27 mouse cellular contexts compared by ENCODE assay signal in the genomic region with DNA sequence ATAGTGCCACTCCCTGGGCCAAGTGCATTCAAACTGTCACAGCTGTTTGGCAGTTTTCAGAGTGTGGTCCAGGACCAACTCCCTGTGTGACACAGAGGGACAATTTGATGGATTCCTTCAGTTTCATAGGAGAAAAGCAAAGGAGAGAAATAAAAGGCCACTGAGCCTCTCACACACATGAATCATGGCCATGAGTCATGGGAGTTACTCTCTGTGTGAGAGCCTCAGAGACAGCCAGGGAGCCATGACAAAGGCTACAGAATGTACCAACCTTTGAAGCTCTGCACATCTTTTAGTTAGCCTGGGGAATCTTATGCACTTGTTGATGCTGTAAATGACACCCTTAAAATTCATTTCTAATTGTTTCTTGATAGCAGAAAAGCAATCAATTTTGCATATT. TPM values are rescaled to one million over a fixed set of nuclear protein-coding genes. Genes with fewer than 3 reads are reported as not detected.
A peak's percentile ranks its signal among the peaks of the same experiment; 100 is the strongest.
DNase-seq lines count a peak whose midpoint lies in the region; ATAC-seq and TF ChIP-seq lines count a peak whose summit lies in the region.
"Had no signal": no experiment of that assay in that cellular context is flagged by ENCODE, and none has a peak within 500 bp of the region (broad histone marks: within the 10 kb centered on the region; RNA-seq: fewer than 3 reads in every experiment).

No protein-coding gene starts in this region.

- no peak overlapping the region for H3K9ac ChIP-seq in forebrain, embryonic 13.5 days
- H3K9ac ChIP-seq: forebrain, embryonic 12.5 days; heart, embryonic 12.5 days; heart, embryonic 15.5 days; hindbrain, embryonic 13.5 days; intestine, embryonic 15.5 days had no signal

- H3K9me3 ChIP-seq in forebrain, embryonic 13.5 days (replicated peaks) = no peaks in the 10 kb centered on the region
- H3K9me3 ChIP-seq: forebrain, embryonic 12.5 days; G1E; heart, embryonic 12.5 days; heart, embryonic 15.5 days; hindbrain, embryonic 10.5 days; hindbrain, embryonic 13.5 days; intestine, embryonic 15.5 days had no signal

- no peak for TF ChIP-seq POLR2A in olfactory bulb, adult 2 months (IDR thresholded peaks at IDR 0.05; ENCODE audit: insufficient read depth, low read depth, low read length)

- H3K4me2 ChIP-seq in forebrain, embryonic 13.5 days = no peak overlapping the region
- H3K4me2 ChIP-seq: forebrain, embryonic 12.5 days; heart, embryonic 12.5 days; heart, embryonic 15.5 days; hindbrain, embryonic 13.5 days; intestine, embryonic 15.5 days had no signal

- no peak for ATAC-seq in forebrain, embryonic 13.5 days
- ATAC-seq: activated CD4-positive, CD25-positive, alpha-beta regulatory T cell, adult 4 months; forebrain, embryonic 16.5 days; hindbrain, embryonic 16.5 days; intestine, embryonic 15.5 days had no signal

- peaks cover 36% of the 10 kb centered on the region for H3K4me1 ChIP-seq in olfactory bulb, adult 2 months (ENCODE audit: control insufficient read depth, insufficient read depth, low read length)
- peaks cover 7% of the 10 kb centered on the region; the same call in 1 of the 2 replicates for H3K4me1 ChIP-seq in forebrain, embryonic 13.5 days

- H3K4me3 ChIP-seq in olfactory bulb, adult 2 months (ENCODE audit: insufficient read depth, low read depth, low read length) = no peak overlapping the region
- H3K4me3 ChIP-seq in forebrain, embryonic 13.5 days = no peak overlapping the region
- H3K4me3 ChIP-seq: forebrain, embryonic 12.5 days; heart, embryonic 12.5 days; heart, embryonic 15.5 days; hindbrain, embryonic 10.5 days; hindbrain, embryonic 13.5 days; intestine, embryonic 15.5 days had no signal

- H3K27me3 ChIP-seq in forebrain, embryonic 13.5 days = no peaks in the 10 kb centered on the region
- H3K27me3 ChIP-seq: forebrain, embryonic 12.5 days; heart, embryonic 12.5 days; heart, embryonic 15.5 days; intestine, embryonic 15.5 days had no signal

- TF ChIP-seq CTCF in olfactory bulb, adult 2 months (IDR thresholded peaks at IDR 0.05; ENCODE audit: insufficient read depth, low read depth, low read length) = no peak

- H3K27ac ChIP-seq in olfactory bulb, adult 2 months (ENCODE audit: insufficient read depth, low read depth, low read length) = peak overlapping the region; percentile 54; the same call in 1 of the 2 replicates
- no peak overlapping the region for H3K27ac ChIP-seq in forebrain, embryonic 13.5 days
- H3K27ac ChIP-seq: forebrain, embryonic 12.5 days; heart, embryonic 15.5 days; hindbrain, embryonic 10.5 days; hindbrain, embryonic 13.5 days; intestine, embryonic 15.5 days had no signal

- no peaks in the 10 kb centered on the region for H3K36me3 ChIP-seq in forebrain, embryonic 13.5 days (ENCODE audit: poor library complexity, severe bottlenecking)
- H3K36me3 ChIP-seq: forebrain, embryonic 12.5 days; G1E; heart, embryonic 12.5 days; heart, embryonic 15.5 days; hindbrain, embryonic 10.5 days; hindbrain, embryonic 13.5 days; intestine, embryonic 15.5 days had no signal

- peak; percentile 51 for DNase-seq in adrenal gland, adult 2 months
- no peak for DNase-seq in adrenal gland, postnatal 14 days
- DNase-seq in 3T3-L1 (ENCODE audit: low read depth, low spot score) = peak; percentile 75
- peak; percentile 58 for DNase-seq in NIH3T3 (ENCODE audit: low read depth)
- no peak for DNase-seq in left cerebral cortex, adult 9 months (ENCODE audit: low spot score in 2 of 2)
- DNase-seq: adrenal gland, postnatal 25 days; cerebellum, adult 18-20 months; cerebellum, adult 9-10 months; cerebellum, postnatal 14 days; gastrocnemius, postnatal 10 days; gastrocnemius, postnatal 36 days; heart, postnatal 10 days; heart, postnatal 36 days; kidney, adult 11 months; kidney, adult 8-10 months had no signal

RNA-seq across cellular contexts. Expression of a gene that starts 12.7 kb away (rescaled TPM):
- total RNA-seq in adrenal gland, adult 2 months (2021) = 10 to 100 TPM; 14.4 to 23.5 TPM
- polyA plus RNA-seq in adrenal gland, adult 2 months (2012; rRNA removed) = 11.3 and 13.5 TPM in 2 replicates
- total RNA-seq in adrenal gland, postnatal 14 days (2021) = 21.9 and 28.4 TPM in 2 replicates
- polyA plus RNA-seq in olfactory bulb, adult 2 months (2012; ENCODE audit: insufficient read depth, insufficient read length, low replicate concordance, missing spikeins) = 127 TPM in 1 of 2 replicates, not detected in the other
- polyA plus RNA-seq in forebrain, embryonic 13.5 days (2015; fragmentation: Nextera tagmentation; extraction: Ambion mirVana) = 7.9 and 8.8 TPM in 2 replicates
- polyA plus RNA-seq: G1E had no signal

Comparison
In these comparisons a context has a peak if more than half of its experiments do, and no peak if none do; other contexts are left out.
1. DNase-seq: peak in adrenal gland, adult 2 months (single experiment), 3T3-L1 (single experiment) and NIH3T3 (single experiment); none in adrenal gland, postnatal 14 days (single experiment) and left cerebral cortex, adult 9 months (0 of 2).